Mouse (Mus musculus) gastrocnemius, postnatal 4 days (tissue): ENCODE results near the gene Tlcd1. TPM values are rescaled to one million over a fixed set of nuclear protein-coding genes. Genes with fewer than 3 reads are reported as not detected.

Experiments used
- DNase-seq, 2 experiments: peaks; one replicate each; pipeline ENCODE4 v3.0.0; 2021 to 2022; ENCODE audit warnings: low spot score in 2 of 2, mixed read lengths in 2 of 2
- total RNA-seq, 2 experiments: library from RNA; stranded (reverse); gene quantifications; 2 replicates each; pipeline ENCODE4 v1.2.3; 2021

Gene Tlcd1
- total RNA-seq, 2 experiments from 2014 or later = 12.6 to 16.0 TPM

GRCm38 (mm10) chr11:78160675-78161074 is 15.8 kb upstream of the Tlcd1 start:
- no peak for DNase-seq

DNA sequence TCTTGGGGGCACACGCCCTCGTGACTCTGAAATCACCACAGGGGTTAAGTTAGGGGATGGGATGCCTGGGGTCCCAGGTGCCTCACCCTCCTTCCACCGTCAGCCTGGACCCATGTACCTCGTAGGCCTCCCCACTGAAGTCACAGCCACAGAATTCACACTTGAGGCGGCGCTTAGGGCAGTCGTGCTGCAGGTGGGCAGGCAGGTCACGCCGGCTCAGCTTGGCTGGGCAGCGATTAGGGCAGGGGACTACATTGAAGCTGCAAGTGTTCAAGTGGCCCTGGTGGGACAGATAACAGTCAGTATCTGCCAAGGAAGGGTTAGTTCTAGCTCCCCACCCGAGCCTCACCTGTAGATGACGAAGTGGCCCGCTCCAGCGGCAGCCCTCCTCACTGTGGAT is 15.3 kb upstream of the Tlcd1 start:
- DNase-seq = no peak

DNA sequence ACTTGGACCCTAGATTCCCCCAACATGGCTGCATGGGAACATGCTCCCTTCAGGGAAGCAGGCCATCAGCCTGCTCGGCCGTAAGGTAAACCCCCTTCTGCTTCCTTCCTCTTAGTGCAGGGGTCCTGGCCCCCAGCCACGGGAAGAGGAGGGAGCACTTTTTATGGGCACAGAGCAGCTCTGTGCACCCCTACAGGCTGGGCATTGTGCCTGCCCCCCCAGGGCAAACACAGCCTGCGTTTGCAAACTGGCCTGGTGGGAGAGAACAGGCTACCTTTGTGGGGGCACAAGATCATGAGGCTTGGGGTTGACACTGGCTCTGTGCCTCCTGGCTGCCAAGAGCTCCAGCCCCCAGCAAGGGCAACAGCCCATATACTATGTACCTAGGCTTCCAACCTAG is 14.5 kb upstream of the Tlcd1 start:
- DNase-seq = no peak

GRCm38 (mm10) chr11:78162504-78162903 is 14.0 kb upstream of the Tlcd1 start:
- peak in 1 of 2 experiments; percentile 75 for DNase-seq

DNA sequence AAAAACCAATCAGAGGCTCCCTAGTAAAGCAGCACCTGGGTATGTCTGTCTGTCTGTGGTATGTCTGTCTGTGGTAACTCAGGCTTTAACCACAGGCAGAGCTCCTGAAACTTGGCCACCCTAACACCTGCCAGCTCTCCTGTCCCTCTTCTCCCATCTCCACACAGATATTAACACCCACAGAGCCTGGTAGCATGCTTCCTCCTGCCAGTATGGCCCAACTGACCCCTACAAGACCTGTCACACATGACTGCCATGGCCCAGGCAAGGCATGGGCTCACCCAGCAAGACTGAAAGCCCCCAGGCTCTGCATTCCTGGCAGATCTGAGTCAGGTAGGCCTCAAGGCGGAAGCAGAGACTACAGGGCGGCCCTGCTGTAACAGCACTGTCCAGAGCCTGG is 13.5 kb upstream of the Tlcd1 start:
- no peak for DNase-seq

DNA sequence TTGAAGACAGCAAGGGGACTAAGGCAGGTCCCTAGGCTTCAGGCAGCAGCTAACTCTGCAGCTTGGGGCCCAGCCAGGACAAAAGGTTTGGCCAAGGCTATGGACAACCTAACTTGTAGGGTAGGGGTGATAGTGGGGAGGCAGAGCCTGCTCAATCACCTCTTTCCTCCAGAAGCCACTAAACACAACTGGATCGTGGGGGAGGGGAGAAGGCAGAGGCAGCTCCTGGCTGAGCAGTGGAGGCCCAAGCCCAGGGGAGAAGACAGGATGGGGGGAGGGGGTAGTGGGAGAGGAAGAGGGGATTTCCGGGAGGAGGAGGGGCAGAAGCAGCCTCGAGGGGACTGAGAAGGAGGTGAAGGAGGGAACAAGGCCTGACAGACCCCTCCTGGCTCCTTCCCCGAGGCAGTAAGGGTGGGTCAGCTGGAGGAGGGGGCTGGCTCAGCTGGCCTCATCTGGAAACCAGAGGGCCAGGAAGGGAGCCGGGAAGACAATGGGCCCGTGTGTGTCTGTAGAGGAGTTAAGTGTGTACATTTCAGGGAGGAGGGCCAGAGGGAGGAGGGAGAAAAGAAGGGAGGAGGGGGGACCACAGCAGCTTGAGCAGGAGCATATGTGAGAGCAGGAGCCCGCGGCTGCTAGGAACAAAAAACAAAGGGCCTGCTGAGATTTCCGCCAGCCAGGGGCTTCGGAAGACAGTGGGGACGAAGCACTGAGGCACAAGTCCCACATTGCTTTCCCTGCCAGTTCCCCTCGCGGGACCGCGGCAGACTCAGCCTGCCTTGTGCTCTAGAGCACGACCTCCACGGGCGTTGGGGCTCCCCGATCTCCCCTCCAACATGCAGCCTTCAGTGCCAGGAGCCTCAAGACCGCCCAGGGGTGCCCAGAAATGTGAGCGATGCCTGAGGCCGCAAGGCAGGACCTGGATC is 12.6 kb upstream of the Tlcd1 start:
- peak; percentile 54 to 81 for DNase-seq

DNA sequence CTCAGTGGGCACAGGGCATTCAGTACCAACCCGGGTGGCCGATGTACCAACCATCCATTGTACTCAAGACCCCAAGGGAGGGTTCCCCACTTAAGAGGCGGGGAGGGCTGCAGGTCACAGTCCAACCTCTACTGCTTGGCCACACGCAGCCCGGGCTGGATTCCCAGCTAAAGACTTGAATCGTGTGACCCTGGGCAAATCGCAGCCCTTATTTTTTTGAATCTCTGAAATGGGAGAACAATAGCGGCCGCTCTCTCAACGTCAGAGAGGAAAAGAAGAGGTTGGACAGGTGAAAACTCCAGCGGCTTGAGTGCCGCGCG is 11.9 kb upstream of the Tlcd1 start:
- DNase-seq = no peak

DNA sequence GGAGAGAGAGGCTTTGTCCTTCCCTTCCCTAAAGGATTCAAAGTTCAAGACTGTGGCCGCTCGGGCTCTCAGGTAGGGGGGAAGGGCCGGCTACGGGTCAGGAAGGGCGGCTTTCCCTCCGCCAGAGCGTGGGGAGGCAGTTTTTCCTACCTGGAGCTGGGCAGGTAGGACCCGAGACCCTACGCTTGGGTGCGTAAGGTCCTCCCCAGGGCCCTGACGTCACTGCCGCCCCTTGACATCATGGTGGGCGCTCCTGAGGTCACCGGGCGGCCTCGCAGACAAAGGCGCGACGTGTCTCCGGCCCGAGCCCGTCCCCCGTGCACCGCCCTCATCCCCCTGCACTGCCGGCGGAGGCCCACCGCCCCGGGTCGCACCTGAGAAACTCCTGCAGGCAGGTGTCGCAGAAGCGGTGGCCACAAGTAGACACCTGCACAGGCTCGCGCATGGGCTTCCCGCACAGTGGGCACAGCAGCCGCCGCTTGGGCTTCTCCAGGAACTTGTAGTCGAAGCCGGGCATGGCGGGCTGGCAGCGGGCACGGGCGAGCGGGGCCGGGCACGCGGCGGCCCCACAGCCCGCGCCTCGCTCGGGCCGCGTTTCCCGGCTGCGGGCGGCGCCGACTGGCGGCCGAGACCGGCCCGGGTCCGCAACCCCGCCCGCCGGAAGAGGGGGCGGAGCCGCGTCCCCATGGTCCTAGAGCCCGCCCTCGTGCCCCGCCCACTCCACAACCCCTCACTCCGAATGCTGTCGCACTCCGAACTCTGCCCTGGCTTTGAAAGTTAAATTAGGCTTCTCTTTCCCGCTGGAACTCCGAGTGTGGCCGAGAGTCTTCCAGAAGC is 11.4 kb upstream of the Tlcd1 start, which contains the start of gene Traf4:
TSS of gene Traf4 (minus strand) at position 666 of the 837 bp plus-strand sequence.
- peak; percentile 76 to 87 for DNase-seq

DNA sequence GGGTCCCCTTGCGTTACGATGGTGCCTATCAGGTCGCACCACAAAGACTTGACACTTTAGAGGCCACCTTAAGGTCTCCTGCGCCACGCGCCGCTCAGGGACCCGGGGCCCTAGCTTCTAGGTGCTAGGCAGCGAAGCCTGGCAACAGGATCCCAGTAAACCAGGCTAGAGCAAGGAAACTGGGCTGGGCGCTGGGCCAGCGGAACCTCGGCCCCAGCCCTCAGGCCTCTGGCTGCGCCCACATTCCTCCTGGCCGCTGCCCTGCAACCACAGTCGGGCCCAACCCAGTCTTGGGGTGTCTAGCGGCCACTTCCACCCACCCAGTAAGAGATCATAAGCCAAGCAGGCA is 10.8 kb upstream of the Tlcd1 start:
- DNase-seq = no peak

- DNase-seq = no peak
Measured at GRCm38 (mm10) chr11:78166161-78166560, 10.3 kb upstream of the Tlcd1 start.

- DNase-seq = no peak
Measured at GRCm38 (mm10) chr11:78166640-78167039, 9.9 kb upstream of the Tlcd1 start.

DNA sequence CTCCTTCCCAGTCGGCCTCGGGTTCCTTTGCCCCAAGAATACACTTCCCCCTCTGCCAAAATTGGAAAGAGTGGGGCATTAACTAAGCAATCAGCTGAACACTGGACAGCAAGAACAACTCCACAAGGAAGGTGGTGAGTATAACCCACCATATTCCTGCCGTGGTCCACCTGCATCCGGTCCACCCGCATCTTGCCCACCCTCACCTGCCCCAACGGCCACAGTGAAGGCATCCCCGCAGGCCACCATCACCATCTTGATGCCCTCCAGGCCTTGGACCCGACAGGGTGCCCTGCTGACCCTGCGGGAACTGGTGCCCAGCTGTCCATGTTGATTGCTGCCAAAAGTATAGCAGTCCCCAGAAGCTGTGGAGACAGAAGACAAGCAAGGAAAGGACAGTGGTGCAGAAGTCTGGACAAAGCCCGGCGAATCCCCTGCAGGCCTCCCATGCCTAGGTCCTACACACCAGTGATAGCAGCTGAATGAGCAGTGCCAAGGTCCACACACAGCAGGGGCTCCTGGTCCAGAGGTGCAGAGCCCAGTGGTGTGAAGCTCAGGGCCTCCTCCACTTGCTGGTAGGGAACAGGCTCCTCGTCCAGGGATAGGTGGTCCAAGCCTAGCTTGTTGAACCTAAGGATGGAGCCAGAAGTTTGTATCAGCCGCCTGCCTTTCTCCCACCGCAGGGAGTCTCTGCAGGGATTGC is 9.1 kb upstream of the Tlcd1 start:
- no peak for DNase-seq

GRCm38 (mm10) chr11:78168541-78169468 is 7.7 kb upstream of the Tlcd1 start:
- DNase-seq = no peak

DNA sequence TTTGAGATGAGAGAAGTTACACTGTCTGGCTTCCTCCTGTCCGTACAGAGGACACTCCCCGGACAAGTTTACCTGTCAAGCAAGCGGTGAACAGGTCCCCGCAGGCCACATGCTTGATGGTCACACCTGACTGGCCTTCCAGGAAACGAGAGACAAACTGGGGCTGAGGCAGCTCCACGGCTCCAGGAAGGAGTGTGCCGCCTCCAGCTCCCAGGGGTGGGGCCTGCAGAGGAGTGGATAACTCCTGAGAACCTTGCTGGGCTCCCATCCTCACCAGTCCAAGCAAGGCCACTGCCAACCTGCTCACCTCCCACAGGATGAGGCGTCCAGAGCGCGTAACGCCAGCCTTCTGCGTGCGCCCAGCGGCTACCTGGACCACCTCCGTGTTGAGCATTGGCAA is 6.2 kb upstream of the Tlcd1 start:
- no peak for DNase-seq

DNA sequence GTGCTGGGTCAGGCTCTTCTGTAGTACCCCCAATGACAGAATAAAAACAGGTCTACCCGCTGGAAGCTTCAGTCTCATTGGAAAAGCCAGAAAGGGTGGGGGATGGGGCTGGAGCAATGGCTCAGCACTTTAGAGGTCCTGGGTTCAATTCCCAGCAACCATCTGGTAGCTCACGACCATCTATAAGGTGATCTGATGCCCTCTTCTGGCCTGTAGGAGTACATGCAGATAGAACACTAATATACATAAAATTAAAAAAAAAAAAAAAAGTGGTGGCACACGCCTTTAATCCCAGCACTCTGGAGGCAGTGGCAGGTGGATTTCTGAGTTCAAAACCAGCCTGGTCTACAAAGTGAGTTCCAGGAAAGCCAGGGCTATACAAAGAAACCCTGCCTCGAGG is 5.2 kb upstream of the Tlcd1 start:
- no peak for DNase-seq

DNA sequence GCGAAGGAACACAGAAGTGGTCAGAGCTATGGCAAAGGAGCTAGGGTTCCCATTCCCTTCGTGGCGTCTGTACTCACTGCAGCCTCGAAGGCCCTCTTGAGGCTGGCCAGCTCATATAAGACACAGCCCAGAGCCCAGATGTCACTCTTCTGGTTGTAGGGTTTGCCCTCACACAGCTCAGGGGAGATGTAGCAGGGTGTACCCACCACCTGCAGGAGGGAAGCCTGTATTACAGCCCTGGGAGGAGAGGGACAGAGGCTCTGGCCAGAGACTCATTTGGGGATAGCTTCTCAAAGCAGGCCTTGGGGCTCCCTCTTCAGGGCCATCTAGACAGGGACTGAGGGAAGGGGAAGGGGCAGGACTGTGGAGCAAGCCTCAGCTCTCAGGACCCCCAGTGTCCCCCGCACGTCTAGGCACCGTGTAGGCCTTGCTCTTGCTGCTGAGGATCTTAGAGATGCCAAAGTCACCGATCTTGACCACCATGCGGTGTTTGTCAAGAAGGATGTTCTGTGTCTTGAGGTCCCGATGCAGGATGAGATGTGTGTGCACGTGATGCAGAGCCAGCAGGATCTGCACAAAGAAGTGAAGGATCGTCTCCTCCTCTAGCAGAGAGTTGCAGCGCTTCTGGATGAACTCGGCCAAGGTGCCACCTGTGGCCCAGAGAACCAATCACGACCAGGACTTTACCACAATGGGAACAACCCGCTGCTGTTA is 4.3 kb upstream of the Tlcd1 start:
- DNase-seq = no peak

- no peak for DNase-seq
Measured at GRCm38 (mm10) chr11:78172748-78173383, 3.6 kb upstream of the Tlcd1 start.

DNA sequence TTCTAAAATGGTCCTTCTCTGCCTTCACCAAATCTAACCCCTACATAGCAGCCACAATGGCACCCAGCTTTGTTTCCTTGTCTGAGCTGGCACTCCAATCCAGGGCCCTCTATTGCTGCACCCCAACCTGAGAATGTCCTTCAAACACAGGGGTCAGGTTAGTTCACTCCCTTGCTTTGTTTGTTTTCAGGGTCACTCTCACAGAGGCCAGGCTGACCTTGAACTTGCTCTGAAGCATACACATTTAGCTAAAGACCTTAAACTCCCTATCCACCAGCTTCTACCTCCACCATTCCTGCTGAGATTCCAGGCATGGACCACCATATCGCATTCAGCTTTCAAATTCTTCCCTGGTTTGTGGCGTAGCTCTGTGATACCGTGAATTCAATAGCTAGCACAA is 2.0 kb upstream of the Tlcd1 start:
- no peak for DNase-seq

GRCm38 (mm10) chr11:78175771-78176401 is 625 bp upstream of the Tlcd1 start:
- no peak for DNase-seq
